Mouse (Mus musculus): ENCODE results near the gene Olfr554. TPM values are rescaled to one million over a fixed set of nuclear protein-coding genes. Genes with fewer than 3 reads are reported as not detected.
"Not testable (repeated sequence)": the region's sequence is repeated elsewhere in the genome, so short reads cannot be mapped to it uniquely, and the experiment has no call there.

Gene Olfr554
- polyA plus RNA-seq (2014; fragmentation: Nextera tagmentation; extraction: Ambion mirVana), result not detected in 2 replicates

DNA sequence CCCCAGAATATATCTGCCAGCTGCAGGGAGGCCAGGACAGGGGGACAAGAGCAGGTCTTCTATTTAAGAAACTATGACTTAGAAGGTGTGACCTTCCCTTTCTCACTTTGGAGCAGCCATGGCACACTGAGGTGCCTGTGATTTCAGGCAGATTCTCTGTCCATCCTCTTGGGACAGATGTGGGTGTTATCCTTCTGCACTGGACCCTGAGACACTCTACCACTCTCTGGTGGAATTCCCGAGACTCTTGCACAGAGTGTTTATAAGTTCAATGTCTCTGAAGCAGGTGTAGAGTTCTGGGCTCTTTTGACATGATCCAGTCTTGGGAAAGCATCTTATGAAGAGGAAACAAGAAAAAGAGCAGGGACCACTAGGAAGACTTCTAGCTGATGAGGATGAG is at the start of gene Olfr554:
Gene Olfr554 (plus strand): TSS at position 301 of the 400 bp plus-strand sequence.
- H3K4me2 ChIP-seq (ENCODE audit: low read depth, low read length, severe bottlenecking), result no peak within 1 kb of the TSS
- ATAC-seq (replicated peaks; ENCODE audit: low FRiP score) (no peak), DNase-seq (ENCODE audit: low spot score) (no peak)
- H3K27ac ChIP-seq (ENCODE audit: low read depth, low read length), result no peak within 1 kb of the TSS
- no peaks in the 10 kb centered on the region for H3K36me3 ChIP-seq (ENCODE audit: control insufficient read depth, insufficient read depth, low read length)
- H3K9me3 ChIP-seq (ENCODE audit: control insufficient read depth, low read length), result no peaks in the 10 kb centered on the region
- H3K4me3 ChIP-seq (ENCODE audit: low read depth, low read length), result no peak within 1 kb of the TSS
- no peaks in the 10 kb centered on the region for H3K4me1 ChIP-seq (replicated peaks; ENCODE audit: control insufficient read depth, insufficient read depth, low read length)
- H3K9ac ChIP-seq (ENCODE audit: low read length), result no peak within 1 kb of the TSS
- WGBS, result 78% methylated on average over 1 of the region's 1 CpGs
- H3K27me3 ChIP-seq (ENCODE audit: control insufficient read depth, insufficient read depth, low read length), result no peaks in the 10 kb centered on the region

DNA sequence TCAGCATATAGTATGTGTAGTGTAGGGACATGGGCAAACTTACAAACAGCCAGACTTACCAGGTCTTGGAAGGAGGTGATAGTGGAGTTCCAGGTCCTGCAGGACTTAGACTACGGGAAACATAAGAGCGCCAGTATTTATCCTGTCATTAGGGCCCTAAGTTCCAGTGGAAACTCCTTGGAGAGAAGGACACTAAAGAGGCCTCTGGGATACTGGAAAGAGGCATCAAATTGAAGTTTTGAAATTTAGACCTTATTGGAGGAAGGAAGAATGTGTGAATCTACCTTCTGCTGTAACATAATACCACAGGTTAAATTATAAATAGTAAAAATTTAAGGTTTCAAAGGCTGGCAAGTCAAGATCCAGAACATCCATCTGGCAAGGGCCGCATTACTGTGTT is 46.4 kb upstream of the Olfr554 start, which contains the start of gene Olfr551:
Gene Olfr551 (minus strand): TSS at position 101 of the 400 bp plus-strand sequence.
- DNase-seq (ENCODE audit: low spot score), result no peak
- WGBS, result 94% methylated on average over 3 of the region's 3 CpGs
- Histone ChIP-seq H3K27ac (ENCODE audit: low read depth, low read length) (no peak within 1 kb of the TSS), H3K36me3 (ENCODE audit: control insufficient read depth, insufficient read depth, low read length) (no peaks in the 10 kb centered on the region), H3K9me3 (ENCODE audit: control insufficient read depth, low read length) (no peaks in the 10 kb centered on the region), H3K4me1 (replicated peaks; ENCODE audit: control insufficient read depth, insufficient read depth, low read length) (no peaks in the 10 kb centered on the region), H3K4me3 (ENCODE audit: low read depth, low read length) (no peak within 1 kb of the TSS), H3K27me3 (ENCODE audit: control insufficient read depth, insufficient read depth, low read length) (no peaks in the 10 kb centered on the region), H3K9ac (ENCODE audit: low read length) (no peak within 1 kb of the TSS), H3K4me2 (ENCODE audit: low read depth, low read length, severe bottlenecking) (no peak within 1 kb of the TSS)
- ATAC-seq (replicated peaks; ENCODE audit: low FRiP score), result no peak

DNA sequence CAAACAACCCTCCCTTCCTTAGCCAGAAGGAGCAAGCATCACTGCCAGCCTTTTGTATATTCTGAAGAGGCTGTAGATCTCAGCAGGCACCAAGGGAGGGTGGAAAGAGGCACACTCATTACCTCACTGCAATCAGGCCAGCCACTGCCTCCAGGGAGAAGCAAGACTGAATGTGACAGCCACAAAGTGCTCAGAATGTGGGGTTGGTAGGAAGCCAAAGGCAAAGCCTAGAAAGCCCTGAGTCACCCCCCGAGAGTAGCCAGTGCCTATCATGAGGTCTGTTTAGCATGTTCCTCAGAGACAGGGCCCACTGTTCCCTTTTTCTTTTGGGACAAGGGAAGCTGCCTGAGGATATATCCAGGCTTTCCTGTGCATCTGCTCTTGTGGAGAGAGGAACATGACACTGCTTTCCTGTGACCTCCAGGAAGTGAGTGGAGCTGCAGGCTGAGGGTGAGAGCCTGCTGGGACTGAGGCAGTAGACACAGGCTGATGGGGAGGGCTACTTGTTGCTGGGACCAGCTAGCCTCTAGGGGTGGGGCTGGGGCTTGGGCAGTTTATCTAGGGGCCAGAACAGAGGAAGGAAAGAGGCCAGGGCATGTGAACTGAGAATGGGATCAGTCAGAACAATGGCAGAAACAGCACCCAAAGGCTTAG is 40.7 kb upstream of the Olfr554 start, which contains the start of gene Olfr552:
Gene Olfr552 (plus strand): TSS at position 393 of the 654 bp plus-strand sequence.
- no peak for DNase-seq (ENCODE audit: low spot score)
- H3K4me3 ChIP-seq (ENCODE audit: low read depth, low read length), result no peak within 1 kb of the TSS
- no peaks in the 10 kb centered on the region for H3K9me3 ChIP-seq (ENCODE audit: control insufficient read depth, low read length)
- no peaks in the 10 kb centered on the region for H3K27me3 ChIP-seq (ENCODE audit: control insufficient read depth, insufficient read depth, low read length)
- H3K9ac ChIP-seq (ENCODE audit: low read length), result no peak within 1 kb of the TSS
- no peak for ATAC-seq (replicated peaks; ENCODE audit: low FRiP score)
- H3K36me3 ChIP-seq (ENCODE audit: control insufficient read depth, insufficient read depth, low read length), result no peaks in the 10 kb centered on the region
- no peaks in the 10 kb centered on the region for H3K4me1 ChIP-seq (replicated peaks; ENCODE audit: control insufficient read depth, insufficient read depth, low read length)
- no peak within 1 kb of the TSS for H3K4me2 ChIP-seq (ENCODE audit: low read depth, low read length, severe bottlenecking)
- WGBS, result 70% methylated on average over 1 of the region's 1 CpGs
- H3K27ac ChIP-seq (ENCODE audit: low read depth, low read length), result no peak within 1 kb of the TSS

- Histone ChIP-seq H3K9ac (ENCODE audit: low read length) (no peak within 1 kb of the TSS), H3K36me3 (ENCODE audit: control insufficient read depth, insufficient read depth, low read length) (no peaks in the 10 kb centered on the region), H3K9me3 (ENCODE audit: control insufficient read depth, low read length) (no peaks in the 10 kb centered on the region), H3K27me3 (ENCODE audit: control insufficient read depth, insufficient read depth, low read length) (no peaks in the 10 kb centered on the region), H3K4me3 (ENCODE audit: low read depth, low read length) (no peak within 1 kb of the TSS), H3K4me1 (replicated peaks; ENCODE audit: control insufficient read depth, insufficient read depth, low read length) (no peaks in the 10 kb centered on the region), H3K27ac (ENCODE audit: low read depth, low read length) (no peak within 1 kb of the TSS), H3K4me2 (ENCODE audit: low read depth, low read length, severe bottlenecking) (no peak within 1 kb of the TSS)
- DNase-seq (ENCODE audit: low spot score), result no peak
- no peak for ATAC-seq (replicated peaks; ENCODE audit: low FRiP score)
Measured at GRCm38 (mm10) chr7:102618118-102618517, 20.1 kb upstream of the Olfr554 start, which contains the start of gene Olfr553. Gene Olfr553, minus strand, starts transcription at chr7:102618218.

DNA sequence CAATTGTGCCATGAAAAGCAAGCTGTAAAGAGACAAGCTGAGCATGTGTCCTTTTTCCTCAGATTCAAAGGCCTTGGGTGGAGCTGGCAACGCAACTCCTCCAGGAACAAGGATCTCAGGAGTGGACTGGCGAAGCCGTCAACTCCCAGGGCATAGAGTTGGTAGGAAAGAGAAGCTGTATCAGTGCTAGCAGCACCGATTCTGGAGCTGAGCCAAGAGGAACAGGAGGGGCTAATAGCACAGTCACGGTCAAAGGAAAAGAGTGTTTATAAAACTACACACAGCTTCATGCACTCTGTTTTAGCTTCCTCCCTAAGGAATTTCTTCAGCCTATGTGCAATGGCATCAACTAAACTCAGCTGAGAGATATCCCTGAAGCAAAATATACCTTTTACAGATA is 18.6 kb upstream of the Olfr554 start:
- no peak overlapping the region for H3K4me2 ChIP-seq (ENCODE audit: low read depth, low read length, severe bottlenecking)
- ATAC-seq (replicated peaks; ENCODE audit: low FRiP score), result no peak
- no peak for DNase-seq (ENCODE audit: low spot score)
- no peak overlapping the region for H3K4me3 ChIP-seq (ENCODE audit: low read depth, low read length)
- WGBS, result 86% methylated on average over 5 of the region's 5 CpGs
- no peak overlapping the region for H3K9ac ChIP-seq (ENCODE audit: low read length)
- no peaks in the 10 kb centered on the region for H3K27me3 ChIP-seq (ENCODE audit: control insufficient read depth, insufficient read depth, low read length)
- no peaks in the 10 kb centered on the region for H3K9me3 ChIP-seq (ENCODE audit: control insufficient read depth, low read length)
- H3K36me3 ChIP-seq (ENCODE audit: control insufficient read depth, insufficient read depth, low read length), result no peaks in the 10 kb centered on the region
- H3K27ac ChIP-seq (ENCODE audit: low read depth, low read length), result no peak overlapping the region
- H3K4me1 ChIP-seq (replicated peaks; ENCODE audit: control insufficient read depth, insufficient read depth, low read length), result no peaks in the 10 kb centered on the region

DNA sequence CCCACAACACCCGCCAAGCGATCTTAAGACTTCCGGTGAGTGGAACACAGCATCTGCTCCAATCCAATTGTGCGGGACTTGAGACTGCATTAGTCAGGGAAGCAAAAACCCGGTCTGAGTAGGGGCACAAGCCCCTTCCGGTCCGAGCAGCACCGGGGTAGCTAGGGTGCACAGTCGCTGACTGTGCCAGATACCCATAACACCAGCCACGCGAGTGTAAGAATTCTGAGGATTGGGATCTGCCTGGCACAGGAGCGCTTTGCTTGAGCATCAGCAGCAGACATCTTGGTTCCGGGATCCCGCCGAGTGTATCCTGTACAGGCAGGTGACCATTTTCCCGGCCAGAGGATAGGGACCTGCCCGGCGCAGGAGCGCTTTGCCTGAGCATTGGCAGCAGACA is 17.9 kb upstream of the Olfr554 start:
- not testable (repeated sequence) for H3K9ac ChIP-seq (ENCODE audit: low read length); H3K36me3 ChIP-seq (ENCODE audit: control insufficient read depth, insufficient read depth, low read length); ATAC-seq (replicated peaks; ENCODE audit: low FRiP score); DNase-seq (ENCODE audit: low spot score); H3K4me1 ChIP-seq (replicated peaks; ENCODE audit: control insufficient read depth, insufficient read depth, low read length); H3K27me3 ChIP-seq (ENCODE audit: control insufficient read depth, insufficient read depth, low read length); H3K4me3 ChIP-seq (ENCODE audit: low read depth, low read length); H3K4me2 ChIP-seq (ENCODE audit: low read depth, low read length, severe bottlenecking); H3K27ac ChIP-seq (ENCODE audit: low read depth, low read length); H3K9me3 ChIP-seq (ENCODE audit: control insufficient read depth, low read length)
- WGBS, result 88% methylated on average over 18 of the region's 19 CpGs

DNA sequence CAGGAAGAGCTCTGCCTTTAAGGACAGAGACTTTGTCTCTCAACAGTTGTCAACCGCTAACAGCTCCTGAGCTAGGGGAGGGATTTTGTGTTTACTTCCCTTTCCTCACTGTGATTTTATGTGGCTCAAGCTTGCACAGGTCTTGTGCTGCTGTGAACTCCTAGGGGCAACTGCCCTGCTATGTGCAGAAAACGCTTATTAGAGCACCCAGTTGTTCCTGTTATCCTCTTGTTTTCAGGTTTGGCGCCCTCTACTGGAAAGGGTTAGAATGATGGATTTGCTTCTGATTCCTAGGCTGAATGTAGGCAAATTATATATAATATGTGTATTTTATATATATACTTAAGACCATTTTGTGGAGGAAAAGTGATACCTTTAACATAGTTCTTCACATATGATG is 1.6 kb upstream of the Olfr554 start:
- Histone ChIP-seq H3K9me3 (ENCODE audit: control insufficient read depth, low read length) (no peaks in the 10 kb centered on the region), H3K9ac (ENCODE audit: low read length) (no peak overlapping the region), H3K36me3 (ENCODE audit: control insufficient read depth, insufficient read depth, low read length) (no peaks in the 10 kb centered on the region), H3K4me2 (ENCODE audit: low read depth, low read length, severe bottlenecking) (no peak overlapping the region), H3K27me3 (ENCODE audit: control insufficient read depth, insufficient read depth, low read length) (no peaks in the 10 kb centered on the region), H3K4me1 (replicated peaks; ENCODE audit: control insufficient read depth, insufficient read depth, low read length) (no peaks in the 10 kb centered on the region), H3K27ac (ENCODE audit: low read depth, low read length) (no peak overlapping the region), H3K4me3 (ENCODE audit: low read depth, low read length) (no peak overlapping the region)
- no peak for DNase-seq (ENCODE audit: low spot score)
- 30% methylated on average over 3 of the region's 3 CpGs for WGBS
- no peak for ATAC-seq (replicated peaks; ENCODE audit: low FRiP score)

DNA sequence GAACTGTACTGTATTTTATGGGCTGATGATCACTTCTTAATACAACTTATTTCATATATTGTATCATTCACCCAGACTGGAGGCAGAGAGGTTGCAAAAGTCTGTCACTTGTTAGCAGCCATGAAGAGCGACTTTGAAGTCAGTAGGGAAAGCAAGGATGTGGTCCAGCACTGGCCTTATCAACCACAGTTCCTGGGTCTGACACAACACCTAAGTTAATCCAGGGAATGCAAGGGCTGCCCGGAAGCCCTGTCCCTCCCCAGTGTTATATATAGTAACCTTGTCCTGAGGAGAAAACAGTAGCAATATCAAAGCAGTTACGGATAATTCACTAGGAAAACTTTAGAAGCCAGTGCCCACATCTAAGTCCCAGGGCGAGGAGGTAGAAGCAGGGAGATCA is 6.7 kb downstream of the Olfr554 start:
- H3K4me1 ChIP-seq (replicated peaks; ENCODE audit: control insufficient read depth, insufficient read depth, low read length); H3K9me3 ChIP-seq (ENCODE audit: control insufficient read depth, low read length); H3K4me3 ChIP-seq (ENCODE audit: low read depth, low read length); H3K27me3 ChIP-seq (ENCODE audit: control insufficient read depth, insufficient read depth, low read length); H3K36me3 ChIP-seq (ENCODE audit: control insufficient read depth, insufficient read depth, low read length); DNase-seq (ENCODE audit: low spot score); ATAC-seq (replicated peaks; ENCODE audit: low FRiP score); H3K27ac ChIP-seq (ENCODE audit: low read depth, low read length); H3K9ac ChIP-seq (ENCODE audit: low read length); H3K4me2 ChIP-seq (ENCODE audit: low read depth, low read length, severe bottlenecking): not testable (repeated sequence)
- WGBS, result 81% methylated on average over 3 of the region's 4 CpGs

DNA sequence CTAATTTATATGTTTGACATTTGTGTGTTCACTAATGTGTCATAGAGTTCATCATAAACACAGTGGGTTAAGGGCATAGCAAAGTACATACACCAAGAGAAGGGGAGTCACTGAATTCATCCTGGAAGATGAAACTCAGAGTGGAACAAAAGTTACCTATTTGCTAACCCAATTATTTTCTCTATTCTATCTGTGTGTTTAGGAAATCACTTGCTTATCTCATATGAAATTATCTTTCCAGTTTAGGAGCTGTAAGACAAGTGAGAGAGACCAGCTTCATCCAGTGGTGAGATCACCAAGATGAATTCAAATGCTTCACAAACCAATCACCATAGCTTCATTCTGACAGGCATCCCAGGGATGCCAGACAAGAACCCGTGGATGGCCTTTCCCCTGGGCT is 20.3 kb downstream of the Olfr554 start, which contains the start of gene Olfr555:
Gene Olfr555 (plus strand): TSS at position 301 of the 400 bp plus-strand sequence.
- Histone ChIP-seq H3K9me3 (ENCODE audit: control insufficient read depth, low read length) (no peaks in the 10 kb centered on the region), H3K27ac (ENCODE audit: low read depth, low read length) (no peak within 1 kb of the TSS), H3K4me3 (ENCODE audit: low read depth, low read length) (no peak within 1 kb of the TSS), H3K27me3 (ENCODE audit: control insufficient read depth, insufficient read depth, low read length) (no peaks in the 10 kb centered on the region), H3K9ac (ENCODE audit: low read length) (no peak within 1 kb of the TSS), H3K36me3 (ENCODE audit: control insufficient read depth, insufficient read depth, low read length) (no peaks in the 10 kb centered on the region), H3K4me1 (replicated peaks; ENCODE audit: control insufficient read depth, insufficient read depth, low read length) (no peaks in the 10 kb centered on the region), H3K4me2 (ENCODE audit: low read depth, low read length, severe bottlenecking) (no peak within 1 kb of the TSS)
- ATAC-seq (replicated peaks; ENCODE audit: low FRiP score), result no peak
- WGBS, result 76% methylated on average over 1 of the region's 1 CpGs
- DNase-seq (ENCODE audit: low spot score), result no peak

Data from forebrain, embryonic 11.5 days (tissue).